Mouse (Mus musculus): ENCODE measurements at regions not wholly inside any gene's neighbourhood (a gene's known extent, or its start where the extent isn't known, plus 50 kb on each side); places are given as distances from the start of the nearest gene placed in this dataset.

- TF ChIP-seq CTCF (IDR thresholded peaks at IDR 0.05; ENCODE audit: low read depth, low read length) (no peak), POLR2A (IDR thresholded peaks at IDR 0.05; ENCODE audit: borderline replicate concordance, low read depth, low read length) (no peak)
These were observed 53.5 kb upstream of the Ubash3b start for GRCm38 (mm10) chr9:41215026-41215425.
